Mouse (Mus musculus): Measurements from ENCODE around the gene Tfr2. TPM values are rescaled to one million over a fixed set of nuclear protein-coding genes. Genes with fewer than 3 reads are reported as not detected.

The Tfr2 gene
- total RNA-seq, 2 experiments from 2014 or later: 0.89 to 1.3 TPM

- ATAC-seq (ENCODE audit: poor library complexity, severe bottlenecking): no peak
Measured at GRCm38 (mm10) chr5:137535318-137535717, 34.3 kb upstream of the Tfr2 start.

- ATAC-seq (ENCODE audit: poor library complexity, severe bottlenecking): no peak
Measured at GRCm38 (mm10) chr5:137537461-137537860, 32.2 kb upstream of the Tfr2 start.

- ATAC-seq (ENCODE audit: poor library complexity, severe bottlenecking): no peak
Measured at GRCm38 (mm10) chr5:137539291-137539801, 30.3 kb upstream of the Tfr2 start.

- no peak for ATAC-seq (ENCODE audit: poor library complexity, severe bottlenecking)
Measured at GRCm38 (mm10) chr5:137540991-137541390, 28.6 kb upstream of the Tfr2 start.

GRCm38 (mm10) chr5:137541768-137542540 lies 27.7 kb upstream of the Tfr2 start:
- no peak for ATAC-seq (ENCODE audit: poor library complexity, severe bottlenecking)

GRCm38 (mm10) chr5:137544926-137545325 lies 24.7 kb upstream of the Tfr2 start:
- no peak for ATAC-seq (ENCODE audit: poor library complexity, severe bottlenecking)

GRCm38 (mm10) chr5:137545596-137545995 lies 24.0 kb upstream of the Tfr2 start:
- no peak for ATAC-seq (ENCODE audit: poor library complexity, severe bottlenecking)

- ATAC-seq (ENCODE audit: poor library complexity, severe bottlenecking): no peak
Measured at GRCm38 (mm10) chr5:137549840-137550239, 19.8 kb upstream of the Tfr2 start.

- ATAC-seq (ENCODE audit: poor library complexity, severe bottlenecking): 0 out of 2 replicates have a peak, but pooled peaks have one; percentile 40
Measured at GRCm38 (mm10) chr5:137551119-137551518, 18.5 kb upstream of the Tfr2 start.

GRCm38 (mm10) chr5:137553000-137553399 lies 16.6 kb upstream of the Tfr2 start:
- no peak for ATAC-seq (ENCODE audit: poor library complexity, severe bottlenecking)

- ATAC-seq (ENCODE audit: poor library complexity, severe bottlenecking): peak; percentile 57
Measured at GRCm38 (mm10) chr5:137553411-137553837, 16.2 kb upstream of the Tfr2 start, which contains the start of gene Actl6b. Actl6b (plus strand) TSS chr5:137553517.

- no peak for ATAC-seq (ENCODE audit: poor library complexity, severe bottlenecking)
Measured at GRCm38 (mm10) chr5:137553898-137554297, 15.7 kb upstream of the Tfr2 start.

GRCm38 (mm10) chr5:137561556-137561955 lies 8.1 kb upstream of the Tfr2 start:
- no peak for ATAC-seq (ENCODE audit: poor library complexity, severe bottlenecking)

- no peak for ATAC-seq (ENCODE audit: poor library complexity, severe bottlenecking)
Measured at GRCm38 (mm10) chr5:137562965-137563364, 6.7 kb upstream of the Tfr2 start.

GRCm38 (mm10) chr5:137565744-137566143 lies 3.9 kb upstream of the Tfr2 start:
- ATAC-seq (ENCODE audit: poor library complexity, severe bottlenecking): no peak

- no peak for ATAC-seq (ENCODE audit: poor library complexity, severe bottlenecking)
Measured at GRCm38 (mm10) chr5:137566416-137566815, 3.2 kb upstream of the Tfr2 start.

- no peak for ATAC-seq (ENCODE audit: poor library complexity, severe bottlenecking)
Measured at GRCm38 (mm10) chr5:137568223-137568798, 1.3 kb upstream of the Tfr2 start.

GRCm38 (mm10) chr5:137569031-137569430 lies 609 bp upstream of the Tfr2 start:
- no peak for ATAC-seq (ENCODE audit: poor library complexity, severe bottlenecking)

GRCm38 (mm10) chr5:137570181-137570580 lies 541 bp downstream of the Tfr2 start:
- ATAC-seq (ENCODE audit: poor library complexity, severe bottlenecking): peak; percentile 3; the same call in 1 of the 2 replicates

GRCm38 (mm10) chr5:137570691-137571586 lies 1.3 kb downstream of the Tfr2 start:
- peak; percentile 43 for ATAC-seq (ENCODE audit: poor library complexity, severe bottlenecking)

- ATAC-seq (ENCODE audit: poor library complexity, severe bottlenecking): no peak
Measured at GRCm38 (mm10) chr5:137574470-137574901, 4.8 kb downstream of the Tfr2 start.

Data from megakaryocyte, adult 5-6 weeks (primary cell).